Mouse (Mus musculus): ENCODE data around the gene Zfp62.
"Not testable (repeated sequence)": the region's sequence is repeated elsewhere in the genome, so short reads cannot be mapped to it uniquely, and the experiment has no call there.

Zfp62 gene

DNA sequence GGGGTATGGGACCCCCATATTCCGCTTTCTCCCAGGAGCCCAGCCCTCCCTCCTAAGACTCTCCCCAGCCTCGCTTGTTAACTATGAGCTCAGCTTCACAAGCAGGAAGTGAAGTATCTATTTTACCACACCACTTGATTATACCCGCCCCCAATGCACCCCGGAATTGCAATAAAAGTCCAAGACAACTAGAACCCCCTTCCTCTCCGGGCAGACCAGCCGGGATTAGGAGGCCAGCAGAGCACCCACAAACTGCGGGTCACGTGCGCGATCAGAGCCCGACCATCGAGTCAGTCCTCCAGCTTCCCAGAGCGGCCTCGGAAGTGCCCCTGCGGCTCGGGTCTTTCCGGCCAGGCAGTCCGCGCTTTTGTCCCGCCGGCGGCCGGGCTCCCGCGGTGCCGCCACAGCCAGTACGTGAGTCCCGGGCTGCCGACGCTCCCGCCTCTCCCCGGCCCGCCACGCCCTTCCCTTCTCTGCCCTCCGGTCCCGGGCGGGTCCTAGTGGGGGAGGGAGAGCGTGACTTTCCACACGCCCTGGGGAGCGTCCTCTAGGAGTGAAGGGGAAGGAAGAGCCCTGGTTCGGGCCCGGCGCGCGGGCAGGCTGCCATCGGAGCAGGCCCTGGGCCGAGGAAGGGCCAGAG, at the start of gene Zfp62:
TSS of gene Zfp62 (plus strand) at position 164 of the 640 bp plus-strand sequence.
- peak; percentile 95 for DNase-seq (ENCODE audit: low read depth, low spot score)

DNA sequence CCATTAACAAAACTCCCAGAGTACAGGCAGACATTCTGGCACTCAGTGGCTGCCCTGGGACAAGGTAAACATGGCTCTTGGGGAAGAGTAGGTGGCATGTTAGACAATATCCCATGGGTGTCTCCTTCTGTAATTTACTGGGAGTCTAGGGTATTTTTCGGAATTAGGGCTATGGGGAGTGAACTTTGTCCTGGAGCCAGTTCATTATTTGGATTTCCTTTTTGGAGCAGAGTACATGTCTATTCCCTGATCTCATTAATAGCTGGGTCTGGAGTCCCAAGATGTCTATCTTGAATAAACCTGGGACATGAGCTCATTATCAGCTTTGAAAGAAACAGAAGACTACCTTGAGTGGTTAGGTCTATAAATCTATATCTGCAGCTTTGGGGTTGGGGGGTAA, 49.0 kb upstream of the Zfp62 start, which contains the start of gene Olfr1394:
TSS of gene Olfr1394 (plus strand) at position 301 of the 400 bp plus-strand sequence.
- DNase-seq (ENCODE audit: low read depth, low spot score): no peak

DNA sequence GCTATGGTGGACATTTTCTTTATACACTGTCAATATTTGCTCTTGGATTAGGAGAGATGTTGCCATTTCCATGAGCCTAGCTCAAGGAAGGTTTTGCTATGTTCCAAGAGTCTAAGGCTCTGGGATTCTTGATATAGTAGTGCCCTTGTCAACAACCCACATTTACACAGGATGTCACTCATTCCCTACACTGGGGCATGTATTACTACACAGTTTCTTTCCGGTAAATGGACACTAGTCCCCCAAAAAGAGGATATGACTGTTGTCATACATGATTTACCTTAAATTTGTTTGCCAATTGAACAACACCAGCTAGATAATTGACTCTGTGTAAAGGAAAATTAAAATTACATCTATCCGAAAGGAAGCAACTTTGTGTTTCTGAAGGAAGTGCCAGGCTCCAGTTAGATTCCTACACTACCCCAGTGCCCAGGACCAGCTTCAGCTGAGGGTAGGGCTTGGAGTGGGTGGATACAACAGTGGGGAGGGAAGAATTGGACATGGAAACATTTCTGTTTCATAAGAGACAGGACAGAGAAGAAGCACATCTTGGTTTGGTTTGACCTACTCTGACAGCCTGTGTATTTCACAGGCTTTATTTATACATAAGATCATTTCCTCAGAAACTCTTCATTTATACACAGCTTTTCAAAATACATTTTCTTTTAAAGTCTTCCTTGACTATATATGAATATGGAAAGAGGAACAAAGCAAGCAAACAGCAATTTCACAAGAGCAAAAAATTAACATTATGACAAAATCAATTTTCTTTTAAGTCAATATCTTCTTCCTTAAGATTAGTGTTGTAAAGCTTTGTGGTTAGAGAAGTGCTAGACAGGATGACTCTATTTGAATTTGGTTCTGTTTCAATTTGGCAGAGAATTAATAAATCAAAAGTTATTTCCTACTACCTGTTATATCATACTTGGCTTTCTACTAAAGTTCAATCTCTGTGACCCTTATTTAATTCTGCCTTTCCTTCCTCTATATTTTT, 46.0 kb upstream of the Zfp62 start:
- peak; percentile 2 for DNase-seq (ENCODE audit: low read depth, low spot score)

DNA sequence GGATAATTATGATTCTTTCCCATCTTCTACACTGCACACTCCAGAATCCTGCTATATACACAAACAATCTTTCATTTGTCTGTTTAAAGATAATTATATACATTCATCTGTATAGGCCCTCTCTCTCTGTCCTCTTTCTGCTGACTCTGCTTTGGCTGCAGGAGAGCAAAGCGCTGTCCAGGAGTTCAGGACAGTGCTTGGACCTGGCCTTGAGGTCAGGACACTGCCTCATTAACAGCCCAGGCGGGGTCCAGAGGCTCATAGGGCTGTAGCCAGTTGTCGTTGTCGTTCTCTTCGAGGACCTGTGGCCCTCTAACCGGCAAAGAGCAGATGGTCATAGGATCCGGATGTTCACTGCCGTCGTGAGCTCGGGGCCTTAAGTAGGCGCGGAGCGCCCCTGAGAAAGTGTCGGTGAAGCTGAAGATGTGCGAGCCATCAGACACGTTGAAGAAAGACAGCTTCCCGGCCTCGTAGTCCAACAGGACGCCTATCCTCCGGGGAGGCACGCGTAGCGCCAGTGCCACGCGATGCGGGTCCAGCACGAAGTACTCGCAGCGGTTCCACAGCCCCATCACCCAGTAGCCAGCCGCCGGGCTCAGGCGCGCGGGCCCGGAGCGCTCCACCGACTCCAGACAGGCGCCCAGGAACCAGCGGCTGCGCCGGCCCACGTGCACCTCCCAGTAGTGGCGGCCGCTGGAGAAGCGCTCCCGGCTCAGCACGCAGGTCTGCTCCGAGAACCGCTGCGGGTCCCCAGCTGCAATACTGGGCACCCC, 34.1 kb upstream of the Zfp62 start:
- no peak for DNase-seq (ENCODE audit: low read depth, low spot score)

DNA sequence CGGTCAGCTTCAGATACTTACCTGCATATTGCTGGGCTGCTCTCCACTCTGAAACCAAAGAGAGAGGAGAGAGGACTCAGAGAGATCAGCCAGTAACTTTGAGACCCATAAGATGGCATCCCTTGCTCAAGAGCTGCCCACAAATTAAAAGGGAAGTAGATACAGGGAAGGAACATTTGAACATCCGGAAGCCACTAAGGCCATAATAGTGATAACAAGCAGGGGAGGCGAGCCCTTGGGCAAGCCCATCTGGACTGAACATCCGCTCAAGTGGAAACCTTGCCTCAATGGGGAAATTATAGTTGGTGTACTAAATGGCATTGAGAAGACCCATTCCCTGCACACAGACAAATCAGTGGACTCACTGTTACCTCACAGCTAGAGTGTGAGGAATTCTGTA, 32.5 kb upstream of the Zfp62 start:
- DNase-seq (ENCODE audit: low read depth, low spot score): no peak

DNA sequence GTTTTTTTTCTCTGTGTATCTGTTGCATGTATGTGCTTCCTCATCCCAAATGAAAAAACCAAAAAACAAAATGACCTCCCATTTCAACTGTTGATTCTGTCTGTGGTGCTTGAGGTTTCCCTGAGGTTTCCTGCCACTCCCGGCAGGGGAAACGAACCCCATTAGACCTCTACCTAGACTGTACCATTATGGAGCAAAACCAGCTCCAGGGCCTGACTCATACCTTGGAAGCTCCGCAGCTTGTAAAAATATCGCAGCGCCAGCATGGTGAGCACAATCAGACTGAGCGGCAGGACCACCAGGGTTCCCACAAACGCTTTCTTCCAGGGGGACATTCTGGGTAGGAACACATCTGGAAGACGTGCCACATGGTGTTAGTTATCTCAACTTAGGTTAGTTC, 27.7 kb upstream of the Zfp62 start:
- DNase-seq (ENCODE audit: low read depth, low spot score): no peak

DNA sequence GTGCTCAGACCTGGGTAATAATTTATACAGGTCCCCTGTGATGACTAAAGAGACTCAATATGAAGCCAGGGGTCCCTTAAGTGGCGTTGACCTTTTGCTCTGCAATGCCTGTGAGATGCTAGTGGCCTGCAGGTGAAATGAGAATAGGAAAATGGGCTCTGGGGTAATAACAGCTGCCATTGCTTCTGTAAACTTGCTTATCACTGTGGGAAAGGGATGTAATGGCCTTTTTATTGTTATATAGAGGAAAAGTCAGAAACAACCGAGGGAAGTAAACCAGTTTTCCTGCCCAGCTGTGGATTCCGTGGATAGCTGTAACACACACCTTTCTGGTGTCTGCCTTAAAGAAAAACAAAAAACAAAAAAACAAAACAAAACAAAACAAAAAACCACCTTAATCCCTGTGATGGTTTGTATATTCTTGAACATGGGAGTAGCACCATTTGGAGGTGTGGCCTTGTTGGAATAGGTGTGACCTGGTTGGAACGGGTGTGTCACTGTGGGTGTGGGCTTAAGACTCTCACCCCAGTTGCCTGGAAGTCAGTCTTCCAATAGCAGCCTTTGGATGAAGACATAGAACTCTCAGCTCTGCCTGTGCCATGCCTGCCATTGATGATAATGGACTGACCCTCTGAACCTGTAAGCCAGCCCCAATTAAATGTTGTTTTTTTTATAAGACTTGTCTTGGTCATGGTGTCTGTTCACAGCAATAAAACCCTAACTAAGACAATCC, 26.9 kb upstream of the Zfp62 start:
- not testable (repeated sequence) for DNase-seq (ENCODE audit: low read depth, low spot score)

DNA sequence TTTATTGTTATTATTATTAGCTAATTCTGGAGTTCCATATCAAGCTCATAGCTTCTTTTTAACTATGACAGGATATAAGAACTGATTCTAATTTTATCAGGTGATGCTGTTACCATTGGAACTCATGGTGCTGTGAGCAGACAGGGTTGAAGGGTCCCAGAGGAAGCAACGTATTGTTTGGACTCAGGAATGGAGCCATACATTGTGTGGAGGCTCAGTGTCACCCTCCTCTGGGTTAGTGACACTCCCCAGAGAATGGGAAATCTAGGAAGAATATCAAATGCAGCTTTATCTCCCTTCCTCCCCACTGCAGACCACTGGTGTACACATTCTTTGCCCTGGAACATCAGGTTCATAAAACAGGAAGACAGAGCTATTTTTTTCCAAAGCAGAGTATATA, 19.9 kb upstream of the Zfp62 start:
- DNase-seq (ENCODE audit: low read depth, low spot score): no peak

DNA sequence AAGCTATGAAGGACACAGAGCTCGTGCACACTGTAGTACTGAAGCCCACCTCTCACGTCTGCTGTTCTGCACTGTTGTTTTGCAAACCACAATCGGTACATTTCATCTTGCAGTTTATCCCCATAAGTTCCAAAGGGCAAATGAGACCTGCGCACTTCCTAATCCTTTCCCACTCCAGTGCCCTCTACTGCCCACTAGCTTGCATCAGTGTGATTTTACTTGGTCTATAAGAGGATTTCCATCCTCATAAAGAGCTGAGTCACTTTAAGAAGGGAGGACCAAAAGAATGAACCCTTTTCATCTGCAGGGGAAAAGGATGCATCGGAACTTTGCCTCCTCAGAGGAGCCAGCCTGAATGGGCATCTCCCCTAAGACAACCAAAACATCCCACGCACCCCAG, 16.6 kb upstream of the Zfp62 start:
- no peak for DNase-seq (ENCODE audit: low read depth, low spot score)

DNA sequence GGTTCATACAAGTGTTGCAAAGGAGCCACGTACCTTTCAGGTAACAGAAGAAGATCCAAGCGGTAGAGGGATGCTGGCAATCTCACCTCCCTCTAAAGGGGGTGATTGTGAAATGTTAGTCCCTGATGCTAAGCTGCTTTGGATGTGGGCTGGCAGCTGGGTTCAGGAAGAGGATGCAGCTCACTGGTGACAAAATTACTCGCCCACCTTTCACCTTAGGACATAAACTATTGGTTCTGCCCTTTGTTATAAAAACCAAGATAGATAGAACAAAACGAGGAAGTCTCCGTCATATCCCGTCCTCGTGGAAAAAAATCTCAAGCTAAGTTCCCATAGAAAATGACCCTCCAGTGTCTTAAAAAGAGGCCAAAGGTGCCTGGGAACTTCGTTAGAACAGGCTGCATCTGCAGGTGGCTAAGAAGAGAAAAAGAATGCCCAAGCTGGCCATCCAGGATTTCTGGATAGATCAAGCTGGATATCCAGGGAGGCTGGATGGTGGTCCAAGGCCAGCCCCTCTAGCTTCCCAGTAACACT, 16.1 kb upstream of the Zfp62 start, which contains the start of gene Btnl9:
TSS of gene Btnl9 (minus strand) at position 205 of the 534 bp plus-strand sequence.
- no peak for DNase-seq (ENCODE audit: low read depth, low spot score)

DNA sequence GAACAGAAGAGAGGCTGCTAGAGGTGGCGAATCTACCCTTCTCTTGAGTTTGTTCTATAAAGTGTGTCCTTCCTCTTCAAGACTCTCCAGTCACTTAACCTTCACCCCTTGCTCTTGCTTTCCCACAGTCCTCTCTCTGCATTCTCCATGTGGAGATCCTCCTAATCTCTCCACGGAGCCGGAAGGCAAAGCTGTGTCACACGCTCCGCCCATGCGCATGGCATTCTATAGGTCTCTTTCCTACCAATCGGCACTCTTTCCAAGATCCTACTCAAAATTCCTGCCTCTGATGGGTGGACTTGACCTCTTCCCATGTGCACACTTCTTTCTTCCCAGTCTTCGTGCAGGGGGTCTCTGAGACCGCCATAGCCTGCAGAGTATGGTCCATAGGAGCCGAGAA, 15.4 kb upstream of the Zfp62 start:
- no peak for DNase-seq (ENCODE audit: low read depth, low spot score)

DNA sequence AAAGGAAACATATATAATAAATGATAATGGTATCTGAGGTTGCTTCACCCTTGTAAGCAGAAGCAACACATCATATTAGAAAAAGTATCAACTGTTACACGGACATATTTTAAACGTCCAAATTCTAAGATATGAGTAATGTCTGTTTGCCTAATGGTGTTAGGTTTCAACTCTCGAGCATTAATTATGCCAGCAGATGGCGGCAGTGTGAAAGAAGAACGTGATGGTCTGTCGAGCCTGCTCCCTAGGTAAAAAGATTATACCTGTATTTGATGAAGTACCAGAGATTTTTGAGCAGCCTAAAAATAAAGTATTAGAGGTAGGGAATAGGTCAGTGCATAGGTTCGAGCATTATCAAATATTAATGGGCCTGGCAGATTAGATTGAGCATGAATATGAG, 13.4 kb upstream of the Zfp62 start:
- peak; percentile 71 for DNase-seq (ENCODE audit: low read depth, low spot score)

DNA sequence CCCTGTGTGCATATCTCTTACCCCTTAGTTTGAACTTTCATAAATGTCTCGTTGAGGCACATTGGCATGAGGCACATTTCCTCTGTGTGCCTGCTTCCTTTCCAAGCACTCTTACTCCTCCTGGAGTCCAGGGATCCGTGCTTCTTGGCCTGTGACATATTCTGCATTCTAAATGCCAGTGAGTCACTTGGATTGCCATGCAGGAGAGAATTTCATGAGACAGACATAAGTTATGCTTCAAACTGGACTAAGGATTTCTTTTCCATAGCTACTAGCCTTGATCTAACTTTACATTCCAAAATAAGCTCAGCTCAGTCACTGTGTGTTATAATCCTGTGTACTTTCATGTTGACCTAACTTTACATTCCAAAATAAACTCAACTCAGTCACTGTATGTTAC, 12.0 kb upstream of the Zfp62 start:
- DNase-seq (ENCODE audit: low read depth, low spot score): no peak

DNA sequence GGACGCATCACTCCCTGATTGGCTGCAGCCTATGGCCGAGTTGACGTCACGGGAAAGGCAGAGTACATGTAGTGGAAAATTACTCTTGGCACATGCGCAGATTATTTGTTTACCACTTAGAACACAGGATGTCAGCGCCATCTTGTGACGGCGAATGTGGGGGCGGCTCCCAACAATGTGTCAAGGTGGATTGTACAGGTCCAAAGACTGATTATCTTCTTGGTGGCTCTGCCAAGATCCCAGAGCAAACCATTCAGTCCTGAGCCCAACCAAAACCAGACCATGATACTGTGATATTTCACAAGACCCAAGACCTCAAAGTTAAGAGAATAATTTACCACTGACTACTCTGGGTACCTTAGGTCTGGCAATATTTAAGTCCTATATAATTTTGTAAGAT, 8.3 kb upstream of the Zfp62 start:
- not testable (repeated sequence) for DNase-seq (ENCODE audit: low read depth, low spot score)

DNA sequence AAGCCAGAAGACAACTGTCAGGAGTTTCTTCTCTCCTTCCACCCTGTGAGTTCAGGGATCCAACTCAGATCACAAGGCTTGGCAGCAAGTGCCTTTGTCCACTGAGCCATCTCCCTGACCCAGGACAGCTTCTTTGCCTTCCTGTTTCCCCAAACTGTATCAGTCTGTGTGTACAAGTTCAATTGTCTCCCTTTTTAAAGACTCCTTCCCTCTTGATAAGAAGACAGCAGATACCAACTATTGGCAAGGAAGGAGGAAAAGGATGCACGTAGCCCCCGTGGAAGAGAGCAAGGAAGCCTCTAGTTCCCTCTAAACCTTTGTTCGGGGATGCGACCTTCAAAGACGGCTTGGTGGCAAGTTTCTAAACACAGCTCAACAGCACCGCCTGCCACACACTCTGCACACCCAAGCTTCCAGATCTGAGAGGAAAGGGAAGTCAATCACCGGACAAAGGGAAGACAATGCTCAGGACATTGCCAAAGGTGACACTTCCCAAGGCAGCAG, 7.2 kb upstream of the Zfp62 start:
- no peak for DNase-seq (ENCODE audit: low read depth, low spot score)

DNA sequence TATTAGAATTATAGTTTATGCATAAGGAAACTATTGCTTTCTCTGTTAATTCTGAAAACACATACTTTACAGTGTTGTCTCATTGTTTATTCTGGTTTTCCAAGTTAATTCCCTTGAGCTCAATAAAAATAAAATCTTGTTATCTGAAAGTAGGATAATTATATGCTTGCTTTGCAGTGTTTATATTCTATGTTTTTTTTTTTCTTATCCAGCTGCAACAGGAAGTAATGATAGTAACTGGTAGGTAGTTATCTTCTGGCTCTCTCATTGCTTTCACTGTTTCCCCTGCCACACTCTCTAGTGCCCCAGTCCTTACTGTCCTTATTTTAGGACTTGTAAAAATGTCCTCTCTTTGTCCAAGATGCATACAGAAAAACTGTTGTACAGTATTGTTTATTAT, 2.4 kb upstream of the Zfp62 start:
- no peak for DNase-seq (ENCODE audit: low read depth, low spot score)

DNA sequence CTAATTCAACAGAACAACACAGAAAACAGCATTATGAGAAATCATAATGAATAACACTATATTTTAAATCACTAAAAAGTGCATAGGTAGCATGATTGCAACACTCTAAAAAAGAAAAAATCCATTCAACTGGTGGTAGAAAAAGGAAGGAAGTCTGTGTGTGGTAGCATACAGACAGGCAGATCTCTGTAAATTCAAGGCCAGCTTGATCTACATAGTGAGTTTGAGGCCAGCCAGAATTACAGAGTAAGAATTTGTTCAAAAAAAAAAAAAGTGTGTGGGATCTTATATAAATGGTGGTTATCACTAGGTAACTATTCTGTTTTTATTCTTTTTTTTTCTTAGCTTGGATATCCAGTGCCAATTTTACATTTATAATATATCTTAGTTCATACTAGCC, 1.9 kb upstream of the Zfp62 start:
- DNase-seq (ENCODE audit: low read depth, low spot score): no peak

DNA sequence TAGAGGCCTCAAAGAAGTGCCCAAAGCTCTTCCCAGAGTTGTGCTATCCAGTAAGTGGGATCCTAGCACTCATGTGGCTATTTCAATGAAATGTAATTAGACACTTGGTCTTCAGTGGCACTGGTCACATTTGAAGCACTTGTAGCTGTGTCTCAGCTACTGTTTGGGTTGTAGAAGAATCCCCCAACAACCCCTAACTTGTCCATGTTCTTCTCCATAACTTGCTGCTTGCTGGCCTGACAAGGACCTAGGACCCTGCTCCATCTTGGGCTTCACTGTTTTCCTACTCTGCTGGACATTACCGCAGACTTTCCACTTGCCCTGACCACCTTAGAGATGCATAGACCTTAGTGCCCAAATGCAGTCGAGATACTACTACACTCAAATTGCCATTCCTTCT, 1.0 kb upstream of the Zfp62 start:
- DNase-seq (ENCODE audit: low read depth, low spot score): no peak

DNA sequence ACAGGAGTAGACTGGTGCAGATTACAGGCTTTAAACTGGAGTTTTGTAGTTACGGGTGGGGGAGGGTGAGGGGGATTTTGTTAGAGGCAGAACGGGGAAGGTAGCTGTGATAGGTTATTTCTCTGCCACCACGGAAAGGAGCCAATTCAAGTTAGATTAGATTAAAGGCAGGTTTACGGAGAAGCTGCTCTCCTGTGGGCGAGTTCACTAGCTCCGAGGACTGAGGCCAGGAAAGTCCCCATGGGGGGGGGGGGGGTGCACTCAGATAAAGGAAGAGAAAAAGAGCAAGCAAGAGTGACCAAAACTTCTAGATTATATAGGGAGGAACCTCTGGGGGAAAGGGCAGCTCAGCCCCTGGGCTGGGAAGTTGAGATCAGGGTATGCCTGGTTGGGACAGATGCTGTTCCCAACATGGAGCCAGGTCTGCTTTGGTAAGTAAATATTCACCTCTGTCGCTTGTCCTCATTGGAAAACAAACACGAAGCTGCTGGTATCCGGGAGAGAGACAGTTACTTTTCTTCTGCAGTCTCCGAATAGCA, 500 bp upstream of the Zfp62 start:
- DNase-seq (ENCODE audit: low read depth, low spot score): peak; percentile 75

DNA sequence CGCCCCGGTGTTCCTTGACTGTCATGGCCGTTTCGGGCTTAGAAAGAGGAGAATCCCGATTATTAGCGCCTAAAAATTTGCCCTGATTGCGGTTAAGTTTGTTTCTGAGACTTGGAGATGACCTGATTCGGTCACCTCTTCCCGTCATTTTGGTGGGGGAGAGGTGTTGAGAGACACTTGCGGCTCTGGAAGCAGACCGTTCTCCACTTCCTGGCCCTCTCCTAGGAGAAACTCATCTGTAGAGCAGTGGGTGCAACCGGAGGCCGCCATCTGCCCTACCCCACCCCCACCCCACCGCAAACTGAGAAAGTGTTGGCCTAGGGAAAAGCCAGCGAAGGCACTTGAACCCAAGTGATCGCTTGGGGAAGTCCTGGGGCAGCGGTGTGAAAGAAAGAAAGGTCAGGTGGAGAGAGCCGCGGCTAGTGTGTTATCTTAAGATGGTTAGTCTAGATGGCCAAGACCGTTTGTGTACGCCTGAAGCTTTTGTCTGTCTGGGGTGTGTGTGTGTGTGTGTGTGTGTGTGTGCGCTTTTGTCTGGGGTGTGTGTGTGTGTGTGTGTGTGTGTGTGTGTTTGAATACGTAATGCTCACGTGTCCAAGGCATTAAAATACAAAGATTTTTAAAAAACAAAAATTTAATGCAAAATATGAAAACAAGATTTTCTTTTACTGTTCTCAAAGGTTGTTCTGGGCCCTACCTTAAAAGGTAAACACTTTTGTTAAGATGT, 842 bp downstream of the Zfp62 start:
- peak; percentile 91 for DNase-seq (ENCODE audit: low read depth, low spot score)

All from A20 (cell line).